Mouse (Mus musculus) liver, adult 2 months (tissue): ENCODE results near the gene C1qtnf2. TPM values are rescaled to one million over a fixed set of nuclear protein-coding genes. Genes with fewer than 3 reads are reported as not detected.

ENCODE experiments used
- DNase-seq: peaks from one replicate; pipeline ENCODE4 v3.0.0-alpha.2; 2011; ENCODE audit warnings: low read depth, low spot score; ENCODE audit errors: extremely low read depth
- H3K27ac ChIP-seq: fragments of 200-500 bp; replicated peaks from 2 replicates; pipeline ENCODE4 v1.5.1; 2012; ENCODE audit warnings: low read depth, mild to moderate bottlenecking, control low read depth, inconsistent platforms, low read length; ENCODE audit not compliant: insufficient read depth
- H3K27me3 ChIP-seq: fragments of 200-500 bp; 2 replicates; pipeline ENCODE4 v1.6.1; 2012; ENCODE audit warnings: mild to moderate bottlenecking, moderate library complexity, low read length, inconsistent platforms; ENCODE audit not compliant: control insufficient read depth, insufficient read depth
- H3K36me3 ChIP-seq: fragments of 200-500 bp; 2 replicates; pipeline ENCODE4 v1.6.1; 2012; ENCODE audit warnings: low read length, inconsistent platforms; ENCODE audit not compliant: control insufficient read depth, insufficient read depth
- H3K4me1 ChIP-seq: fragments of 200-500 bp; 2 replicates; pipeline ENCODE4 v1.6.1; 2011; ENCODE audit warnings: low read length; ENCODE audit not compliant: control insufficient read depth, insufficient read depth
- H3K4me3 ChIP-seq: fragments of 200-500 bp; 2 replicates; pipeline ENCODE4 v1.5.1; 2011; ENCODE audit warnings: low read depth, mild to moderate bottlenecking, control low read depth, low read length, moderate library complexity; ENCODE audit not compliant: insufficient read depth
- H3K79me2 ChIP-seq: fragments of 200-500 bp; 2 replicates; pipeline ENCODE4 v1.6.1; 2012; ENCODE audit warnings: inconsistent platforms, mild to moderate bottlenecking, low read length, moderate library complexity; ENCODE audit not compliant: control insufficient read depth, insufficient read depth
- H3K9ac ChIP-seq: fragments of 200-500 bp; 2 replicates; pipeline ENCODE4 v1.6.1; 2012; ENCODE audit warnings: low read depth, mild to moderate bottlenecking, control low read depth, inconsistent platforms, low read length
- CTCF ChIP-seq: fragments of 200-500 bp; IDR thresholded peaks from 2 replicates; pipeline ENCODE4 v1.5.1; 2011; ENCODE audit warnings: low read depth, low read length, control low read depth
- POLR2A ChIP-seq: fragments of 200-500 bp; IDR thresholded peaks from 2 replicates; pipeline ENCODE4 v1.6.1; 2011; ENCODE audit warnings: low read length, control low read depth; ENCODE audit not compliant: insufficient read depth; ENCODE audit errors: extremely low read depth
- WGBS: fragments of 180-500 bp; shearing (Covaris S2); methylation state at CpG from one replicate; pipeline ENCODE4 v1.1.7; 2018; 5-methylcytosine and 5-hydroxymethylcytosine counted together
- polyA plus RNA-seq: library from polyadenylated mRNA; depleted of rRNA; stranded (reverse); fragments of >200 nt; gene quantifications from 2 replicates; pipeline ENCODE4 v1.2.3, GENCODE M21; 2012
- total RNA-seq: library from RNA; depleted of rRNA; stranded (reverse); fragments of >200 nt; gene quantifications from 2 replicates; pipeline ENCODE4 v1.2.3, GENCODE M21; 2014

Gene C1qtnf2
- total and polyA plus RNA-seq, 2 experiments = 1.2 to 1.4 TPM

DNA sequence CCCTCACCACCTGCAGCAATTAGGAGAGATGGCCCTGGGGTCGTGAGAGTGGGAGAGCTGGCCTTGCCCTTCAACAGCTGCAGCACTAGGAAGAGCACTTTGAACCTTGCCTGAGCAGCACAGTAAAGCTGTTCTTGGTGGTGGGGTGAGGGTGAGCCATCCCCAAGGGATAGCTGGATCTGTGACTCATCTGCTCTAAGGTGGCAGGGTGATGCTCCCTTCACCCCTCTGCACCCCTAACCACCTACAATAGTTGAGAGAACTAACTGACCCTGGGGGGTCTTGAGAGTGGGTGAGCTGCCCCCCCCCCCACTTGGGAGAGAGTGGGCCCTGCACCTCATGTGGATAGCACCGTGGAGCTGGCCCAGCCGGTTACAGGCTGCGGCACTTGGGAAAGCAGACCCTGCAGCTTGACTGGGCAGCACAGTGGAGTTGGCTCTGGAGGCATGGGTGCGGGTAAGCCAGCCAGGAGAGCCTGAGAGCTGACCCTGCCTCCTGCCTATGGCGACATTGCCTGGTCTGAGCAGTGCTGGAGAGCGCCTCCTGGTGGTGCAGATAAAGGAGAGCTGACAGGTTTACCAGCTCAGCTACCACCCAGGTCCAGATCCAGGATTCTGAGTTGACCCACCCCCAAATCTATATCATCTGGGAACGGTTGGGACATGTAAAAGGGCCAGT, 42.4 kb downstream of the C1qtnf2 start:
- H3K36me3 ChIP-seq = no peaks in the 10 kb centered on the region
- no peak overlapping the region for H3K27ac ChIP-seq
- no peak overlapping the region for H3K9ac ChIP-seq
- H3K4me1 ChIP-seq = no peaks in the 10 kb centered on the region
- H3K4me3 ChIP-seq = no peak overlapping the region
- 49% methylated on average over 8 of the region's 8 CpGs for WGBS
- H3K27me3 ChIP-seq = no peaks in the 10 kb centered on the region
- no peaks in the 10 kb centered on the region for H3K79me2 ChIP-seq
- peak; percentile 4 for DNase-seq
- no peak for TF ChIP-seq POLR2A
- TF ChIP-seq CTCF = peak; percentile 65

DNA sequence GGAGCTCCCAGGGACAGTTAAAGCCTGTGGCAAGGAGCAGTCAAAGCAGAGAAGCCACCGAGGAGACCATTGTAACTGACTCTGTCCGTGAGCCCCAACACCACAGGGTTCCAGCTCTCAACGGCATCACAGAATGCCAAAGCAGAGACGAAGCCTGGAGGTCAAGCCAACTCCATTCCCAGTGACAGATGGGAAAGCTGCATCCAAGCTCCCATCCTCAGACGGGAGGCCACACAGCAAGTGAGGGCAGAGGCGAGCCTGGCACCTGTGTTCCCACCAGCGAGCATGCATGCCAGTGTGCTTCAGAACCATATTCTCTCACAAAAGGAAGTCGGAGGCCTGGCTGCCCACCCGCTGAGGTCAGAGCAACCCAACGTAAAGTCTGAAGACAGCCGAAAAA, 43.6 kb downstream of the C1qtnf2 start:
- TF ChIP-seq CTCF (no peak), POLR2A (no peak)
- Histone ChIP-seq H3K27me3 (no peaks in the 10 kb centered on the region), H3K9ac (no peak overlapping the region), H3K4me3 (no peak overlapping the region), H3K4me1 (no peaks in the 10 kb centered on the region), H3K36me3 (no peaks in the 10 kb centered on the region), H3K27ac (no peak overlapping the region), H3K79me2 (no peaks in the 10 kb centered on the region)
- DNase-seq = no peak
- 92% methylated on average over 11 of the region's 11 CpGs for WGBS

DNA sequence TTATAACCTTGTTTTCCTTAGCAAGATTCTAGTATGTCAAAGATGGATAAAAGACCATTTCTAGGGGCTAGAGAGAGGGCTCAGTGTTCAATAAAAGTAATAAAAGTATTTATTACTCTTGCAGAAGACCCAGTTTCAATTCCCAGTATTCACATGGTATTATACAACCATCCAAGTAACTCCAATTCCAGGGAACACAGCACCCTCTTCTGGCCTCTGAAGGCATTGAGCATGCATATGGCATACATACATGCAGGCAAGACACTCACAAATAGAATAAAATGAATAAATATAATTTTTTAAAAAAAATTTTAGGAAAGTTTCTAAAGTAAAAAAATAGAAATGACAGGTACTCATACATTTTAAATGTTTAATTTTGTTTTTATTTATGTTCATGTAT, 44.0 kb downstream of the C1qtnf2 start:
- no peak for TF ChIP-seq POLR2A
- no peak for TF ChIP-seq CTCF
- Histone ChIP-seq H3K79me2 (no peaks in the 10 kb centered on the region), H3K4me1 (no peaks in the 10 kb centered on the region), H3K36me3 (no peaks in the 10 kb centered on the region), H3K4me3 (no peak overlapping the region), H3K9ac (no peak overlapping the region), H3K27me3 (no peaks in the 10 kb centered on the region), H3K27ac (no peak overlapping the region)
- DNase-seq = no peak

DNA sequence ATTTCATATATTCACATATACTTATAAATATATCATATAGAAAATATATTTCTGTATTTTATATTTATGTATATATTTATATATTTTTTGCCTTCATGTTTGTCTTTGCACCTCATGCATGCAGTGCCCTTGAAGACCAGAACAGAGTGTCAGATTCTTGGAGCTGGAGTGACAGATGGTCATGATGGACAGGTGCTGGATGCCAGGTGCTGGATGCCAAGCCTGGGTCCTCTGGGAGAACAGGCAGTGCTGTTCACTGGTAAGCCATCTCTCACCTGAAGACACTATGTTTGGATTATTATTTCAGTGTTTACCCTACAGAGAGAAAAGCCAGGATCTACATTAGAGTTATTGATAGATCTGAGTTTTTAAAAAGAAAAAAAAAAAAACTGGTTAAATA, 44.7 kb downstream of the C1qtnf2 start:
- Histone ChIP-seq H3K4me1 (no peaks in the 10 kb centered on the region), H3K4me3 (no peak overlapping the region)
- TF ChIP-seq POLR2A (no peak), CTCF (no peak)

DNA sequence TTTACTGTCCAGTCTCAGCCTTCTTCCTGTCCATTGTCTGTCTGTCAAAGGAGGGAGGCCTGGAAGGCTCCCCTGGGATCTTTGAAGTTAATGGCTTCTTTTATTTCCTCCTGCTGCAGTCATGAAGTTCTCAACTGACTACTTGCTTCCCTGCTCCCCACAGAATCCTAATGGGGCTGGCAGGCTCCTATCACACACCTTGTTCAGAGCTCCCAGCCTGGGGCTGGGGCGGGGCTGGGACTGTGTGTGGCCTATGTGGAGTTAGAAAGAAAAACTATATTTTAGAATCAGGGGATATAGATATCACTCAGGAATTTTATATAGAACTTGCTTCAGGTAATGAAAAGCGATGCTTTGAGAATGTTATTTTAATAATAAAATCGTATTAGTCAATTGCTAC, 46.4 kb downstream of the C1qtnf2 start:
- no peaks in the 10 kb centered on the region for H3K79me2 ChIP-seq
- 94% methylated on average over 3 of the region's 3 CpGs for WGBS

More for the DNA sequence above, 44.7 kb downstream of the C1qtnf2 start:
- Histone ChIP-seq H3K27me3 (no peaks in the 10 kb centered on the region), H3K36me3 (no peaks in the 10 kb centered on the region), H3K27ac (no peak overlapping the region), H3K9ac (no peak overlapping the region), H3K79me2 (no peaks in the 10 kb centered on the region)
- no peak for DNase-seq

DNA sequence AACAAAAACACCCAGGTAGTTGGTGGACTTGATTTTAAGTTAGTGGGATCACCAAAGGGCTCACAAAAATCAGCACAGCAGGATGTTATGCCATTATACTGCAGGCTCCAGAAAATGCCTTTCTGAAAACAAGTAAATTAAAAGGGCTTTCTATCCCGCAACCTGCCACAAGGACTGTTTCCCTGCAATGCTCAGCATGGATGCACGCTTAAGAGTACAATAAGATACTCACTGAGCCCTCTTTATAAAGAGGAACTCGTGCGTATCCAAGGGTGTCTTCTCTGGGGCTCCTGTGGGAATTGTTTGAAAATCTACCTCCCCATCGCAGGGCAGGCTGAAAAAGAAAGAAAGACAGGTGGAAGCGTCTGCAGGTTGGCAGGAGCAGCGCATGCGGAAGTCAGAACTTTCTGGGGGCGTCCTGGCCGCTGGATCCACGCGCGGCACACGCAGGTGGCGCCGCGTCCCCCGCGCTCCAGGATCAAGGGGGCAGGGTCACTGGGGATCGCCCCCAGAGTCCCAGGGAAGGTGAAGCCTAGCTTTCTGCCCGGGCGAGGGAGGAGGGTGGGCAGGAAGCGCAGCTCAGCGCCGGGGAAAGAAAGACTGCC, 54.1 kb downstream of the C1qtnf2 start:
- Histone ChIP-seq H3K9ac (peak overlapping the region; percentile 63), H3K4me1 (peaks cover 1% of the 10 kb centered on the region; the same call in 1 of the 2 replicates), H3K79me2 (no peaks in the 10 kb centered on the region), H3K27me3 (peaks cover 9% of the 10 kb centered on the region), H3K36me3 (no peaks in the 10 kb centered on the region), H3K27ac (no peak overlapping the region), H3K4me3 (peak overlapping the region; percentile 79)
- no peak for DNase-seq
- TF ChIP-seq CTCF (no peak), POLR2A (no peak)
- 11% methylated on average over 25 of the region's 25 CpGs for WGBS

More for the DNA sequence above, 46.4 kb downstream of the C1qtnf2 start:
- no peak for DNase-seq
- no peak for TF ChIP-seq CTCF
- no peak for TF ChIP-seq POLR2A
- Histone ChIP-seq H3K9ac (no peak overlapping the region), H3K27me3 (no peaks in the 10 kb centered on the region), H3K4me1 (no peaks in the 10 kb centered on the region), H3K4me3 (no peak overlapping the region), H3K36me3 (no peaks in the 10 kb centered on the region), H3K27ac (no peak overlapping the region)
